ENCODE assay signal across 10 mouse cellular contexts in the genomic region with DNA sequence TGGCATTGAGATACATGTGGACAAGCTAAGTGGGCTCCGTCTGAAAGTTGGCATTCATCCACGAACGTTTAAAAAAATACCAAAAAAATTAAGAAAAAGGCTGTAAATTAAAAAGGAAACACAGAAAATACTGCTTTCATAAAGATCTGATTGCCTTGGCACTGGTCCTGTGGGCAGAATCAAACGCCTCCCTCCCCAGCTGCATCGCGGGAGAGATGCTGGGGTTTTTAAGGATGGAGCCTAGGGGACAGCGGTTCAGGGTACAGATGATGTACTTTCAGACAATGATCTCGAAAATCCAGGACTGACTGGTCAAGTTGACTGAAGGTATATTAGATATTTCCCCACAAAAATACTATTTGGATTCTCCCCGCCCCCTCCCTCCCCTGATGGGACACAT. TPM values are rescaled to one million over a fixed set of nuclear protein-coding genes. Genes with fewer than 3 reads are reported as not detected.
DNase-seq lines count a peak whose midpoint lies in the region; ATAC-seq and TF ChIP-seq lines count a peak whose summit lies in the region.
"Had no signal": no experiment of that assay in that cellular context is flagged by ENCODE, and none has a peak within 500 bp of the region (broad histone marks: within the 10 kb centered on the region; RNA-seq: fewer than 3 reads in every experiment).

No protein-coding gene starts in this region.

- H3K4me1 ChIP-seq in forebrain, embryonic 15.5 days = peaks cover 65% of the 10 kb centered on the region
- H3K4me1 ChIP-seq in forebrain, embryonic 11.5 days (replicated peaks; ENCODE audit: control insufficient read depth, insufficient read depth, low read length) = peaks cover 20% of the 10 kb centered on the region
- peaks cover 78% of the 10 kb centered on the region for H3K4me1 ChIP-seq in hindbrain, embryonic 13.5 days (replicated peaks)
- peaks cover 18% of the 10 kb centered on the region; the same call in 1 of the 2 replicates for H3K4me1 ChIP-seq in hindbrain, postnatal 0 days (ENCODE audit: insufficient read depth, low read length)
- no peaks in the 10 kb centered on the region for H3K4me1 ChIP-seq in lung, embryonic 14.5 days (ENCODE audit: insufficient read depth)
- H3K4me1 ChIP-seq in intestine, postnatal 0 days (replicated peaks; ENCODE audit: control insufficient read depth, insufficient read depth, low read length) = no peaks in the 10 kb centered on the region

- no peak for TF ChIP-seq CTCF in hindbrain, postnatal 0 days (IDR thresholded peaks at IDR 0.05; ENCODE audit: low read depth)
- no peak for TF ChIP-seq CTCF in lung, embryonic 14.5 days (IDR thresholded peaks at IDR 0.05; ENCODE audit: low read depth)
- no peak for TF ChIP-seq CTCF in intestine, postnatal 0 days (IDR thresholded peaks at IDR 0.05; ENCODE audit: low read depth)

- no peak overlapping the region; the same call in 1 of the 2 replicates for H3K9ac ChIP-seq in forebrain, embryonic 15.5 days (replicated peaks)
- H3K9ac ChIP-seq in forebrain, embryonic 11.5 days (ENCODE audit: low read length) = no peak overlapping the region
- H3K9ac ChIP-seq in hindbrain, embryonic 13.5 days = no peak overlapping the region
- no peak overlapping the region for H3K9ac ChIP-seq in hindbrain, postnatal 0 days (replicated peaks; ENCODE audit: low read length)
- H3K9ac ChIP-seq in lung, embryonic 14.5 days = no peak overlapping the region
- H3K9ac ChIP-seq in intestine, postnatal 0 days (ENCODE audit: low read depth, low read length) = no peak overlapping the region

- 65% methylated on average over 9 of the region's 9 CpGs for WGBS in forebrain, embryonic 15.5 days
- WGBS in forebrain, embryonic 11.5 days = 89% methylated on average over 9 of the region's 9 CpGs
- 76% methylated on average over 9 of the region's 9 CpGs for WGBS in hindbrain, embryonic 13.5 days
- WGBS in hindbrain, postnatal 0 days = 59% methylated on average over 9 of the region's 9 CpGs
- WGBS in lung, embryonic 14.5 days = 89% methylated on average over 9 of the region's 9 CpGs
- WGBS in intestine, postnatal 0 days = 95% methylated on average over 9 of the region's 9 CpGs

- no peaks in the 10 kb centered on the region for H3K27me3 ChIP-seq in forebrain, embryonic 15.5 days
- no peaks in the 10 kb centered on the region for H3K27me3 ChIP-seq in forebrain, embryonic 11.5 days (ENCODE audit: control insufficient read depth, insufficient read depth, low read length)
- H3K27me3 ChIP-seq in hindbrain, embryonic 13.5 days = no peaks in the 10 kb centered on the region
- H3K27me3 ChIP-seq in hindbrain, postnatal 0 days (ENCODE audit: insufficient read depth, low read length) = no peaks in the 10 kb centered on the region
- H3K27me3 ChIP-seq in lung, embryonic 14.5 days (ENCODE audit: insufficient read depth, low read length) = no peaks in the 10 kb centered on the region
- no peaks in the 10 kb centered on the region; the same call in 1 of the 2 replicates for H3K27me3 ChIP-seq in intestine, postnatal 0 days (replicated peaks; ENCODE audit: control insufficient read depth, insufficient read depth, low read length)

- no peak overlapping the region for H3K4me3 ChIP-seq in forebrain, embryonic 15.5 days
- H3K4me3 ChIP-seq in forebrain, embryonic 11.5 days (ENCODE audit: low read depth, low read length) = no peak overlapping the region
- H3K4me3 ChIP-seq in hindbrain, embryonic 13.5 days = no peak overlapping the region
- H3K4me3 ChIP-seq in hindbrain, postnatal 0 days (ENCODE audit: low read length) = no peak overlapping the region
- no peak overlapping the region for H3K4me3 ChIP-seq in lung, embryonic 14.5 days (ENCODE audit: low read depth, low read length)
- no peak overlapping the region for H3K4me3 ChIP-seq in intestine, postnatal 0 days (ENCODE audit: low read depth, low read length)

- no peaks in the 10 kb centered on the region for H3K9me3 ChIP-seq in forebrain, embryonic 15.5 days
- no peaks in the 10 kb centered on the region for H3K9me3 ChIP-seq in forebrain, embryonic 11.5 days (ENCODE audit: control insufficient read depth, low read length)
- H3K9me3 ChIP-seq in hindbrain, embryonic 13.5 days = no peaks in the 10 kb centered on the region
- H3K9me3 ChIP-seq in hindbrain, postnatal 0 days (ENCODE audit: low read length) = no peaks in the 10 kb centered on the region
- H3K9me3 ChIP-seq in lung, embryonic 14.5 days (ENCODE audit: low read depth, low read length) = no peaks in the 10 kb centered on the region; the same call in 1 of the 2 replicates
- H3K9me3 ChIP-seq in intestine, postnatal 0 days (ENCODE audit: control insufficient read depth) = no peaks in the 10 kb centered on the region

- no peak for ATAC-seq in forebrain, embryonic 15.5 days (replicated peaks)
- ATAC-seq in forebrain, embryonic 11.5 days (replicated peaks; ENCODE audit: low FRiP score) = no peak
- no peak for ATAC-seq in hindbrain, embryonic 13.5 days (ENCODE audit: low FRiP score)
- no peak for ATAC-seq in hindbrain, postnatal 0 days
- ATAC-seq in lung, embryonic 14.5 days (ENCODE audit: insufficient read depth) = no peak; the same call in 1 of the 2 replicates
- no peak for ATAC-seq in intestine, postnatal 0 days
- ATAC-seq: activated CD4-positive, CD25-positive, alpha-beta regulatory T cell, adult 4 months had no signal

- peak overlapping the region; percentile 69; the same call in 1 of the 2 replicates for H3K27ac ChIP-seq in forebrain, embryonic 15.5 days (replicated peaks)
- H3K27ac ChIP-seq in forebrain, embryonic 11.5 days (ENCODE audit: low read depth, low read length) = no peak overlapping the region
- peak overlapping the region; percentile 85 for H3K27ac ChIP-seq in hindbrain, embryonic 13.5 days
- H3K27ac ChIP-seq in hindbrain, postnatal 0 days = no peak overlapping the region
- H3K27ac ChIP-seq in lung, embryonic 14.5 days (ENCODE audit: low read depth) = no peak overlapping the region
- H3K27ac ChIP-seq in intestine, postnatal 0 days (ENCODE audit: low read depth, low read length) = no peak overlapping the region

- no peak for DNase-seq in forebrain, embryonic 11.5 days (ENCODE audit: low spot score)
- DNase-seq in hindbrain, postnatal 0 days (ENCODE audit: low spot score) = no peak
- peak; percentile 13 for DNase-seq in lung, embryonic 14.5 days
- no peak for DNase-seq in lung, postnatal 4 days
- DNase-seq in spleen, postnatal 10 days (ENCODE audit: low spot score in 2 of 2) = no peak
- DNase-seq: cerebellum, adult 9-10 months had no signal

- H3K4me2 ChIP-seq in forebrain, embryonic 15.5 days (replicated peaks) = peak overlapping the region; percentile 41; the same call in 1 of the 2 replicates
- no peak overlapping the region for H3K4me2 ChIP-seq in forebrain, embryonic 11.5 days (ENCODE audit: low read depth, low read length, severe bottlenecking)
- peak overlapping the region; percentile 55; the same call in 1 of the 2 replicates for H3K4me2 ChIP-seq in hindbrain, embryonic 13.5 days
- H3K4me2 ChIP-seq in hindbrain, postnatal 0 days (ENCODE audit: low read depth, low read length) = no peak overlapping the region
- no peak overlapping the region; the same call in 1 of the 2 replicates for H3K4me2 ChIP-seq in lung, embryonic 14.5 days
- H3K4me2 ChIP-seq in intestine, postnatal 0 days (replicated peaks; ENCODE audit: low read depth) = peak overlapping the region; percentile 74; the same call in 1 of the 2 replicates

- H3K36me3 ChIP-seq in forebrain, embryonic 15.5 days = peaks cover 11% of the 10 kb centered on the region; the same call in 1 of the 2 replicates
- no peaks in the 10 kb centered on the region; the same call in 1 of the 2 replicates for H3K36me3 ChIP-seq in forebrain, embryonic 11.5 days (ENCODE audit: control insufficient read depth, insufficient read depth, low read length)
- H3K36me3 ChIP-seq in hindbrain, embryonic 13.5 days = peaks cover 11% of the 10 kb centered on the region
- no peaks in the 10 kb centered on the region for H3K36me3 ChIP-seq in hindbrain, postnatal 0 days (ENCODE audit: insufficient read depth, low read length)
- peaks cover 14% of the 10 kb centered on the region for H3K36me3 ChIP-seq in lung, embryonic 14.5 days (ENCODE audit: insufficient read depth)
- no peaks in the 10 kb centered on the region for H3K36me3 ChIP-seq in intestine, postnatal 0 days (ENCODE audit: control insufficient read depth, insufficient read depth)

RNA-seq across cellular contexts. Expression of gene Basp1, which starts 49.9 kb away (rescaled TPM):
- polyA plus RNA-seq in forebrain, embryonic 15.5 days (2015; fragmentation: Nextera tagmentation; extraction: Ambion mirVana) = 309 and 350 TPM in 2 replicates
- 139 and 181 TPM in 2 replicates for polyA plus RNA-seq in forebrain, embryonic 11.5 days (2014; fragmentation: Nextera tagmentation; extraction: Ambion mirVana)
- polyA plus RNA-seq in hindbrain, embryonic 13.5 days (2015; fragmentation: Nextera tagmentation; extraction: Ambion mirVana) = 202 and 215 TPM in 2 replicates
- total RNA-seq in hindbrain, postnatal 0 days (2014; rRNA removed) = 701 and 894 TPM in 2 replicates
- polyA plus RNA-seq in hindbrain, postnatal 0 days (2015; fragmentation: Nextera tagmentation; extraction: Ambion mirVana) = 415 and 425 TPM in 2 replicates
- 34.5 and 37.8 TPM in 2 replicates for polyA plus RNA-seq in lung, embryonic 14.5 days (2014; fragmentation: Nextera tagmentation; extraction: Ambion mirVana)
- 13.9 and 14.1 TPM in 2 replicates for polyA plus RNA-seq in intestine, postnatal 0 days (2015; fragmentation: Nextera tagmentation; extraction: Ambion mirVana)
- polyA plus RNA-seq: activated CD4-positive, CD25-positive, alpha-beta regulatory T cell, adult 4 months had no signal

Comparison
In these comparisons a context has a peak if more than half of its experiments do, and no peak if none do; other contexts are left out.
1. H3K27ac ChIP-seq: peak in forebrain, embryonic 15.5 days (single experiment) and hindbrain, embryonic 13.5 days (single experiment); none in forebrain, embryonic 11.5 days (single experiment), hindbrain, postnatal 0 days (single experiment), lung, embryonic 14.5 days (single experiment) and intestine, postnatal 0 days (single experiment).
2. H3K4me2 ChIP-seq: peak in forebrain, embryonic 15.5 days (single experiment), hindbrain, embryonic 13.5 days (single experiment) and intestine, postnatal 0 days (single experiment); none in forebrain, embryonic 11.5 days (single experiment), hindbrain, postnatal 0 days (single experiment) and lung, embryonic 14.5 days (single experiment).